In genomic region chr17:39902928-39903545, GRCm38 (mm10) we compare ENCODE assay signal across 20 mouse cellular contexts. TPM values are rescaled to one million over a fixed set of nuclear protein-coding genes. Genes with fewer than 3 reads are reported as not detected.
DNase-seq lines count a peak whose midpoint lies in the region; ATAC-seq and TF ChIP-seq lines count a peak whose summit lies in the region.
"Not testable (repeated sequence)": the region's sequence is repeated elsewhere in the genome, so short reads cannot be mapped to it uniquely, and the experiment has no call there.
"Had no signal": no experiment of that assay in that cellular context is flagged by ENCODE, and none has a peak within 500 bp of the region (broad histone marks: within the 10 kb centered on the region; RNA-seq: fewer than 3 reads in every experiment).

No protein-coding gene starts in this region.

- peak; percentile 51; the same call in 1 of the 2 replicates for ATAC-seq in forebrain, embryonic 13.5 days
- ATAC-seq in granulocyte monocyte progenitor cell, adult 5-6 weeks (replicated peaks; ENCODE audit: poor library complexity, severe bottlenecking): peak; percentile 52; the same call in 1 of the 2 replicates
- ATAC-seq in hindbrain, embryonic 16.5 days: peak; percentile 63; the same call in 1 of the 2 replicates
- ATAC-seq in midbrain, embryonic 15.5 days (replicated peaks): peak; percentile 73; the same call in 1 of the 2 replicates

- not testable (repeated sequence) for H3K4me1 ChIP-seq in MEL (ENCODE audit: control insufficient read depth in 1 of 2, insufficient read depth in 2 of 2, low read length in 2 of 2); forebrain, embryonic 13.5 days; hindbrain, embryonic 16.5 days (ENCODE audit: control insufficient read depth, insufficient read depth, low read depth, low read length); midbrain, embryonic 15.5 days

- H3K9me3 ChIP-seq in MEL (replicated peaks; ENCODE audit: insufficient read depth, low read length); forebrain, embryonic 13.5 days (replicated peaks); hindbrain, embryonic 16.5 days (ENCODE audit: control insufficient read depth, low read length); midbrain, embryonic 15.5 days: not testable (repeated sequence)

- not testable (repeated sequence) for TF ChIP-seq POLR2A in MEL (IDR thresholded peaks at IDR 0.05; ENCODE audit: control insufficient read depth in 1 of 2, insufficient read depth in 1 of 2, low read depth in 1 of 2, low read length in 2 of 2, poor library complexity in 1 of 2)

- WGBS in forebrain, embryonic 13.5 days: 53% methylated on average over 8 of the region's 8 CpGs
- WGBS in hindbrain, embryonic 16.5 days: 50% methylated on average over 8 of the region's 8 CpGs
- WGBS in midbrain, embryonic 15.5 days: 53% methylated on average over 8 of the region's 8 CpGs

- not testable (repeated sequence) for H3K4me3 ChIP-seq in MEL (ENCODE audit: control insufficient read depth in 1 of 2, insufficient read depth in 1 of 2, low read depth in 2 of 2, low read length in 2 of 2); forebrain, embryonic 13.5 days; hindbrain, embryonic 16.5 days (ENCODE audit: low read length); layer of hippocampus, adult 2 months; midbrain, embryonic 15.5 days

- H3K4me2 ChIP-seq in forebrain, embryonic 13.5 days; hindbrain, embryonic 16.5 days (ENCODE audit: low read length); midbrain, embryonic 15.5 days: not testable (repeated sequence)

- not testable (repeated sequence) for TF ChIP-seq EP300 in MEL (IDR thresholded peaks at IDR 0.05; ENCODE audit: low read depth in 1 of 2, low read length in 2 of 2)

- not testable (repeated sequence) for DNase-seq in MEL (ENCODE audit: low read depth, low spot score); layer of hippocampus, adult 2 months (ENCODE audit: low spot score in 2 of 2)

- H3K27me3 ChIP-seq in MEL (ENCODE audit: control insufficient read depth in 1 of 2, insufficient read depth in 2 of 2, low read length in 2 of 2); forebrain, embryonic 13.5 days; hindbrain, embryonic 16.5 days (replicated peaks; ENCODE audit: control insufficient read depth, insufficient read depth, low read length); midbrain, embryonic 15.5 days (replicated peaks): not testable (repeated sequence)

- not testable (repeated sequence) for H3K36me3 ChIP-seq in MEL (ENCODE audit: control insufficient read depth in 1 of 2, insufficient read depth in 2 of 2, low read length in 2 of 2); forebrain, embryonic 13.5 days (ENCODE audit: poor library complexity, severe bottlenecking); hindbrain, embryonic 16.5 days (ENCODE audit: control insufficient read depth, insufficient read depth, low read length); midbrain, embryonic 15.5 days (replicated peaks)

- not testable (repeated sequence) for TF ChIP-seq CTCF in MEL (IDR thresholded peaks at IDR 0.05 in 2 of 3, conservative IDR thresholded peaks at IDR 0.05 in 1 of 3; ENCODE audit: control insufficient read depth in 1 of 3, insufficient read depth in 1 of 3, low read depth in 2 of 3, low read length in 3 of 3, poor library complexity in 1 of 3, severe bottlenecking in 1 of 3)
- TF ChIP-seq CTCF in layer of hippocampus, adult 2 months (conservative IDR thresholded peaks at IDR 0.05): peak; percentile 43

- H3K79me2 ChIP-seq in MEL (ENCODE audit: control insufficient read depth, insufficient read depth, low read length, poor library complexity): not testable (repeated sequence)

- TF ChIP-seq RAD21 in MEL (IDR thresholded peaks at IDR 0.05; ENCODE audit: low read depth, low read length): peak; percentile 30

- not testable (repeated sequence) for H3K27ac ChIP-seq in MEL (ENCODE audit: control insufficient read depth, low read depth, low read length); forebrain, embryonic 13.5 days; hindbrain, embryonic 16.5 days (ENCODE audit: low read depth, low read length); layer of hippocampus, adult 2 months; midbrain, embryonic 15.5 days

- H3K9ac ChIP-seq in MEL (ENCODE audit: control insufficient read depth, low read depth, low read length, poor library complexity, severe bottlenecking); forebrain, embryonic 13.5 days; hindbrain, embryonic 16.5 days (ENCODE audit: low read depth, low read length); midbrain, embryonic 15.5 days: not testable (repeated sequence)

TF ChIP-seq in MEL, 35 proteins besides CTCF, POLR2A, EP300 and RAD21:
- TF ChIP-seq SMC3 (IDR thresholded peaks at IDR 0.05; ENCODE audit: low read depth, low read length): peak; percentile 21; the same call in 1 of the 2 replicates
TF ChIP-seq in MEL: peak in this region for 1; not testable (repeated sequence) for 34.

RNA-seq across cellular contexts. Expression of gene Esp38, which starts 47.3 kb away (rescaled TPM):
- total RNA-seq in MEL (2012; rRNA removed): not detected in 2 replicates
- polyA plus RNA-seq in MEL (2012; ENCODE audit: insufficient read depth in 1 of 2, insufficient read length in 2 of 2, low read depth in 1 of 2, low replicate concordance in 2 of 2, missing spikeins in 1 of 2): not detected
- polyA plus RNA-seq in forebrain, embryonic 13.5 days (2015; fragmentation: Nextera tagmentation; extraction: Ambion mirVana): not detected in 2 replicates
- total RNA-seq in granulocyte monocyte progenitor cell, adult 5-6 weeks (2014; fragmentation: Nextera tagmentation): not detected in 2 replicates
- not detected in 2 replicates for total RNA-seq in granulocyte monocyte progenitor cell, adult 5-6 weeks (2017)
- not detected in 2 replicates for polyA plus RNA-seq in hindbrain, embryonic 16.5 days (2015; fragmentation: Nextera tagmentation; extraction: Ambion mirVana)
- total RNA-seq in layer of hippocampus, adult 2 months (2021): not detected
- not detected in 2 replicates for polyA plus RNA-seq in midbrain, embryonic 15.5 days (2015; fragmentation: Nextera tagmentation; extraction: Ambion mirVana)
- total RNA-seq: adrenal gland, adult 2 months; adrenal gland, postnatal 25 days; gastrocnemius, adult 8-10 months; gastrocnemius, postnatal 36 days; heart, adult 18-20 months; heart, postnatal 10 days; heart, postnatal 4 days had no signal
- polyA plus RNA-seq: adrenal gland, adult 2 months; C2C12; embryonic facial prominence, embryonic 10.5 days; embryonic facial prominence, embryonic 14.5 days; heart, embryonic 10.5 days; heart, embryonic 14.5 days; hindbrain, embryonic 14.5 days; intestine, embryonic 14.5 days had no signal
